Mouse (Mus musculus) stomach, embryonic 16.5 days (tissue): ENCODE measurements around the gene Pcsk6. TPM values are rescaled to one million over a fixed set of nuclear protein-coding genes. Genes with fewer than 3 reads are reported as not detected.

ENCODE experiments used
- ATAC-seq: fragments of 200-750 bp; cut with Nextera tagmentation; 2 replicates; pipeline ENCODE4 v1.8.0; 2017; ENCODE audit warnings: moderate number of reproducible peaks, moderate TSS enrichment; ENCODE audit not compliant: insufficient read depth, low FRiP score
- H3K27ac ChIP-seq: fragments of 300-500 bp; sonication (generic); 2 replicates; pipeline ENCODE4 v1.5.1; 2014; ENCODE audit warnings: low read length
- H3K27me3 ChIP-seq: fragments of 300-500 bp; sonication (generic); 2 replicates; pipeline ENCODE4 v1.6.1; 2014; ENCODE audit warnings: low read length, control low read depth, mixed read lengths; ENCODE audit not compliant: control insufficient read depth, insufficient read depth
- H3K36me3 ChIP-seq: fragments of 300-500 bp; sonication (generic); 2 replicates; pipeline ENCODE4 v1.6.1; 2014; ENCODE audit warnings: low read length; ENCODE audit not compliant: control insufficient read depth, insufficient read depth
- H3K4me1 ChIP-seq: fragments of 300-500 bp; sonication (generic); 2 replicates; pipeline ENCODE4 v1.6.1; 2014; ENCODE audit warnings: low read length, control low read depth, mixed read lengths; ENCODE audit not compliant: control insufficient read depth, insufficient read depth
- H3K4me2 ChIP-seq: fragments of 300-500 bp; sonication (generic); 2 replicates; pipeline ENCODE4 v1.6.1; 2014; ENCODE audit warnings: low read depth, low read length, mixed read lengths
- H3K4me3 ChIP-seq: fragments of 300-500 bp; sonication (generic); replicated peaks from 2 replicates; pipeline ENCODE4 v1.5.1; 2014; ENCODE audit warnings: mild to moderate bottlenecking, low read length
- H3K9ac ChIP-seq: fragments of 300-500 bp; sonication (generic); 2 replicates; pipeline ENCODE4 v1.6.1; 2014; ENCODE audit warnings: low read length
- H3K9me3 ChIP-seq: fragments of 300-500 bp; sonication (generic); replicated peaks from 2 replicates; pipeline ENCODE4 v1.6.1; 2016; ENCODE audit warnings: low read length, control low read depth; ENCODE audit not compliant: control insufficient read depth
- WGBS: fragments of 180-500 bp; shearing (Covaris S2); extraction: QIAGEN DNeasy Blood & Tissue Kit; methylation state at CpG from one replicate; pipeline ENCODE4 v1.1.7; 2014; 5-methylcytosine and 5-hydroxymethylcytosine counted together
- polyA plus RNA-seq: library from polyadenylated mRNA; unstranded; fragments of >200 nt; fragmentation: Nextera tagmentation; extraction: Ambion mirVana; gene quantifications from 2 replicates; pipeline ENCODE4 v1.2.1, GENCODE M21; 2015

Pcsk6 gene
- polyA plus RNA-seq, 1 experiment from 2014 or later: 3.7 TPM

GRCm38 (mm10) chr7:65862473-65863176 is 1.1 kb downstream of the Pcsk6 start:
- Histone ChIP-seq H3K27ac (no peak overlapping the region), H3K4me3 (peak overlapping the region; percentile 64)
- ATAC-seq: no peak; the same call in 1 of the 2 replicates

GRCm38 (mm10) chr7:65869173-65869572 is 7.6 kb downstream of the Pcsk6 start:
- H3K27me3 ChIP-seq: no peaks in the 10 kb centered on the region
- no peak overlapping the region for H3K27ac ChIP-seq
- no peaks in the 10 kb centered on the region for H3K9me3 ChIP-seq
- H3K9ac ChIP-seq: no peak overlapping the region
- ATAC-seq: no peak
- no peak overlapping the region for H3K4me3 ChIP-seq
- 86% methylated on average over 16 of the region's 16 CpGs for WGBS
- H3K4me2 ChIP-seq: no peak overlapping the region
- no peaks in the 10 kb centered on the region for H3K4me1 ChIP-seq
- no peaks in the 10 kb centered on the region for H3K36me3 ChIP-seq

More at GRCm38 (mm10) chr7:65862473-65863176, 1.1 kb downstream of the Pcsk6 start:
- Histone ChIP-seq H3K9ac (peak overlapping the region; percentile 81), H3K4me1 (peaks cover 4% of the 10 kb centered on the region; the same call in 1 of the 2 replicates), H3K36me3 (no peaks in the 10 kb centered on the region), H3K9me3 (no peaks in the 10 kb centered on the region), H3K4me2 (peak overlapping the region; percentile 99), H3K27me3 (peaks cover 13% of the 10 kb centered on the region)
- WGBS: 4% methylated on average over 61 of the region's 61 CpGs

GRCm38 (mm10) chr7:65869794-65870193 is 8.3 kb downstream of the Pcsk6 start:
- no peaks in the 10 kb centered on the region for H3K9me3 ChIP-seq
- H3K27ac ChIP-seq: no peak overlapping the region
- no peak overlapping the region for H3K9ac ChIP-seq
- H3K4me2 ChIP-seq: no peak overlapping the region
- no peaks in the 10 kb centered on the region for H3K4me1 ChIP-seq
- no peaks in the 10 kb centered on the region for H3K27me3 ChIP-seq
- H3K36me3 ChIP-seq: no peaks in the 10 kb centered on the region
- ATAC-seq: no peak
- no peak overlapping the region for H3K4me3 ChIP-seq
- WGBS: 87% methylated on average over 5 of the region's 5 CpGs

- Histone ChIP-seq H3K4me3 (no peak overlapping the region), H3K9me3 (no peaks in the 10 kb centered on the region), H3K27me3 (no peaks in the 10 kb centered on the region), H3K27ac (no peak overlapping the region), H3K4me2 (no peak overlapping the region), H3K4me1 (no peaks in the 10 kb centered on the region), H3K36me3 (no peaks in the 10 kb centered on the region), H3K9ac (no peak overlapping the region)
- ATAC-seq: no peak
- 74% methylated on average over 5 of the region's 5 CpGs for WGBS
These were observed 8.7 kb downstream of the Pcsk6 start for GRCm38 (mm10) chr7:65870227-65870626.

- Histone ChIP-seq H3K4me2 (no peak overlapping the region), H3K9me3 (no peaks in the 10 kb centered on the region), H3K27me3 (no peaks in the 10 kb centered on the region), H3K4me3 (no peak overlapping the region), H3K36me3 (no peaks in the 10 kb centered on the region), H3K9ac (no peak overlapping the region), H3K27ac (no peak overlapping the region), H3K4me1 (no peaks in the 10 kb centered on the region)
- 62% methylated on average over 10 of the region's 10 CpGs for whole genome bisulfite sequencing
- no peak for ATAC-seq
These were observed 9.5 kb downstream of the Pcsk6 start for GRCm38 (mm10) chr7:65870928-65871580.

GRCm38 (mm10) chr7:65871851-65872250 is 10.3 kb downstream of the Pcsk6 start:
- Histone ChIP-seq H3K4me3 (no peak overlapping the region), H3K9ac (no peak overlapping the region), H3K27me3 (no peaks in the 10 kb centered on the region), H3K4me1 (no peaks in the 10 kb centered on the region), H3K9me3 (no peaks in the 10 kb centered on the region), H3K36me3 (no peaks in the 10 kb centered on the region), H3K4me2 (no peak overlapping the region), H3K27ac (no peak overlapping the region)
- WGBS: 80% methylated on average over 2 of the region's 2 CpGs
- no peak for ATAC-seq

- Histone ChIP-seq H3K9me3 (no peaks in the 10 kb centered on the region), H3K4me3 (no peak overlapping the region), H3K4me2 (no peak overlapping the region), H3K36me3 (no peaks in the 10 kb centered on the region), H3K9ac (no peak overlapping the region), H3K27me3 (no peaks in the 10 kb centered on the region), H3K4me1 (0 out of 2 replicates have a peak, but pooled peaks cover 2% of the 10 kb centered on the region), H3K27ac (no peak overlapping the region)
- peak; percentile 83 for ATAC-seq
- 75% methylated on average over 6 of the region's 6 CpGs for WGBS
These were observed 11.8 kb downstream of the Pcsk6 start for GRCm38 (mm10) chr7:65873176-65873845.

- H3K9me3 ChIP-seq: no peaks in the 10 kb centered on the region
- no peak overlapping the region for H3K27ac ChIP-seq
- H3K9ac ChIP-seq: no peak overlapping the region
- H3K4me2 ChIP-seq: no peak overlapping the region
- no peak overlapping the region for H3K4me3 ChIP-seq
- 0 out of 2 replicates have a peak, but pooled peaks cover 3% of the 10 kb centered on the region for H3K4me1 ChIP-seq
- H3K27me3 ChIP-seq: no peaks in the 10 kb centered on the region
- H3K36me3 ChIP-seq: no peaks in the 10 kb centered on the region
- peak; percentile 20 for ATAC-seq
- 65% methylated on average over 2 of the region's 2 CpGs for WGBS
These were observed 12.4 kb downstream of the Pcsk6 start for GRCm38 (mm10) chr7:65873902-65874301.

- Histone ChIP-seq H3K27me3 (no peaks in the 10 kb centered on the region), H3K27ac (no peak overlapping the region), H3K4me3 (no peak overlapping the region), H3K36me3 (no peaks in the 10 kb centered on the region), H3K9ac (no peak overlapping the region), H3K4me1 (peaks cover 10% of the 10 kb centered on the region), H3K9me3 (no peaks in the 10 kb centered on the region), H3K4me2 (no peak overlapping the region)
- 86% methylated on average over 3 of the region's 3 CpGs for WGBS
- ATAC-seq: no peak
These were observed 15.1 kb downstream of the Pcsk6 start for GRCm38 (mm10) chr7:65876596-65876995.
